Comparison of ENCODE assay signal across 17 mouse cellular contexts in genomic region chr7:75828536-75828935, GRCm38 (mm10). TPM values are rescaled to one million over a fixed set of nuclear protein-coding genes. Genes with fewer than 3 reads are reported as not detected.
DNase-seq lines count a peak whose midpoint lies in the region; ATAC-seq lines count a peak whose summit lies in the region.
"Had no signal": no experiment of that assay in that cellular context is flagged by ENCODE, and none has a peak within 500 bp of the region (broad histone marks: within the 10 kb centered on the region; RNA-seq: fewer than 3 reads in every experiment).

No protein-coding gene starts in this region.

- 75% methylated on average over 5 of the region's 5 CpGs for WGBS in liver, embryonic 13.5 days (ENCODE audit: insufficient replicate concordance)
- 77% methylated on average over 5 of the region's 5 CpGs for WGBS in liver, embryonic 11.5 days
- 65% methylated on average over 5 of the region's 5 CpGs for WGBS in liver, embryonic 15.5 days (ENCODE audit: insufficient replicate concordance)

- peaks cover 68% of the 10 kb centered on the region for H3K4me1 ChIP-seq in liver, embryonic 13.5 days (replicated peaks)
- H3K4me1 ChIP-seq in liver, embryonic 11.5 days (replicated peaks; ENCODE audit: control insufficient read depth, insufficient read depth, low read length): peaks cover 22% of the 10 kb centered on the region
- peaks cover 53% of the 10 kb centered on the region for H3K4me1 ChIP-seq in liver, embryonic 15.5 days (replicated peaks)
- H3K4me1 ChIP-seq: embryonic facial prominence, embryonic 13.5 days; forebrain, embryonic 12.5 days; forebrain, embryonic 15.5 days had no signal

- no peak overlapping the region for H3K9ac ChIP-seq in liver, embryonic 13.5 days
- H3K9ac ChIP-seq in liver, embryonic 11.5 days (ENCODE audit: low read depth, low read length): no peak overlapping the region
- no peak overlapping the region for H3K9ac ChIP-seq in liver, embryonic 15.5 days
- H3K9ac ChIP-seq: embryonic facial prominence, embryonic 13.5 days; forebrain, embryonic 12.5 days; forebrain, embryonic 15.5 days; heart, embryonic 12.5 days; heart, embryonic 15.5 days; hindbrain, embryonic 13.5 days; intestine, embryonic 15.5 days had no signal

- peak; percentile 15 for DNase-seq in adrenal gland, postnatal 14 days
- no peak for DNase-seq in adrenal gland, postnatal 10 days
- no peak for DNase-seq in liver, embryonic 13.5 days
- DNase-seq in liver, embryonic 11.5 days (ENCODE audit: low spot score): no peak
- DNase-seq in gastrocnemius, postnatal 14 days: no peak
- DNase-seq in right cerebral cortex, postnatal 10 days (ENCODE audit: low spot score in 2 of 2): no peak

- H3K27me3 ChIP-seq in liver, embryonic 13.5 days: no peaks in the 10 kb centered on the region
- no peaks in the 10 kb centered on the region for H3K27me3 ChIP-seq in liver, embryonic 11.5 days (replicated peaks; ENCODE audit: control insufficient read depth, insufficient read depth, low read length)
- H3K27me3 ChIP-seq in liver, embryonic 15.5 days: no peaks in the 10 kb centered on the region
- H3K27me3 ChIP-seq: embryonic facial prominence, embryonic 13.5 days; forebrain, embryonic 12.5 days; forebrain, embryonic 15.5 days; heart, embryonic 12.5 days; heart, embryonic 15.5 days; hindbrain, embryonic 13.5 days; intestine, embryonic 15.5 days had no signal

- no peak overlapping the region for H3K4me2 ChIP-seq in liver, embryonic 13.5 days
- H3K4me2 ChIP-seq in liver, embryonic 11.5 days: no peak overlapping the region
- no peak overlapping the region for H3K4me2 ChIP-seq in liver, embryonic 15.5 days
- H3K4me2 ChIP-seq: embryonic facial prominence, embryonic 13.5 days; forebrain, embryonic 12.5 days; forebrain, embryonic 15.5 days; heart, embryonic 12.5 days; heart, embryonic 15.5 days; hindbrain, embryonic 13.5 days; intestine, embryonic 15.5 days had no signal

- H3K27ac ChIP-seq in liver, embryonic 13.5 days: peak overlapping the region; percentile 93
- H3K27ac ChIP-seq in liver, embryonic 11.5 days (ENCODE audit: low read depth, low read length): no peak overlapping the region
- peak overlapping the region; percentile 93 for H3K27ac ChIP-seq in liver, embryonic 15.5 days (replicated peaks)
- H3K27ac ChIP-seq: embryonic facial prominence, embryonic 10.5 days; embryonic facial prominence, embryonic 13.5 days; forebrain, embryonic 12.5 days; forebrain, embryonic 15.5 days; heart, embryonic 15.5 days; hindbrain, embryonic 10.5 days; hindbrain, embryonic 13.5 days; intestine, embryonic 15.5 days had no signal

- H3K36me3 ChIP-seq in liver, embryonic 13.5 days: no peaks in the 10 kb centered on the region
- H3K36me3 ChIP-seq in liver, embryonic 11.5 days (ENCODE audit: control insufficient read depth, insufficient read depth, low read length): no peaks in the 10 kb centered on the region
- H3K36me3 ChIP-seq in liver, embryonic 15.5 days (replicated peaks): no peaks in the 10 kb centered on the region
- H3K36me3 ChIP-seq: embryonic facial prominence, embryonic 10.5 days; embryonic facial prominence, embryonic 13.5 days; forebrain, embryonic 12.5 days; forebrain, embryonic 15.5 days; heart, embryonic 12.5 days; heart, embryonic 15.5 days; hindbrain, embryonic 10.5 days; hindbrain, embryonic 13.5 days; intestine, embryonic 15.5 days had no signal

- intact Hi-C loops in gastrocnemius, postnatal 14 days (cut with DNase I; ENCODE audit: low total_unique reads): loop anchor here (2.0 to 10.0 kb wide), 2 partner anchors 52 to 84 kb away; no protein-coding TSS in a partner anchor

- no peak for ATAC-seq in liver, embryonic 13.5 days (ENCODE audit: low read depth)
- ATAC-seq in liver, embryonic 11.5 days (replicated peaks; ENCODE audit: low FRiP score): no peak
- ATAC-seq in liver, embryonic 15.5 days (ENCODE audit: insufficient read depth): no peak

- H3K4me3 ChIP-seq in liver, embryonic 13.5 days (replicated peaks): no peak overlapping the region
- H3K4me3 ChIP-seq in liver, embryonic 11.5 days (ENCODE audit: low read depth, low read length): no peak overlapping the region
- H3K4me3 ChIP-seq in liver, embryonic 15.5 days (replicated peaks): no peak overlapping the region
- H3K4me3 ChIP-seq: embryonic facial prominence, embryonic 10.5 days; embryonic facial prominence, embryonic 13.5 days; erythroblast, embryonic 14.5 days; forebrain, embryonic 12.5 days; forebrain, embryonic 15.5 days; heart, embryonic 12.5 days; heart, embryonic 15.5 days; hindbrain, embryonic 10.5 days; hindbrain, embryonic 13.5 days; intestine, embryonic 15.5 days had no signal

- H3K9me3 ChIP-seq in liver, embryonic 13.5 days (replicated peaks): no peaks in the 10 kb centered on the region
- H3K9me3 ChIP-seq in liver, embryonic 11.5 days (ENCODE audit: control insufficient read depth, low read length): no peaks in the 10 kb centered on the region
- no peaks in the 10 kb centered on the region for H3K9me3 ChIP-seq in liver, embryonic 15.5 days (replicated peaks)
- H3K9me3 ChIP-seq: embryonic facial prominence, embryonic 10.5 days; embryonic facial prominence, embryonic 13.5 days; forebrain, embryonic 12.5 days; forebrain, embryonic 15.5 days; heart, embryonic 12.5 days; heart, embryonic 15.5 days; hindbrain, embryonic 10.5 days; hindbrain, embryonic 13.5 days; intestine, embryonic 15.5 days had no signal

RNA-seq across cellular contexts. Expression of gene Klhl25, which starts 19.6 kb away (rescaled TPM):
- 12.5 and 14.3 TPM in 2 replicates for total RNA-seq in adrenal gland, postnatal 14 days (2021)
- total RNA-seq in adrenal gland, postnatal 10 days (2021): 10 to 100 TPM; 21.0 to 22.4 TPM
- 10.3 and 11.3 TPM in 2 replicates for polyA plus RNA-seq in liver, embryonic 13.5 days (2015; fragmentation: Nextera tagmentation; extraction: Ambion mirVana)
- 11.6 and 12.9 TPM in 2 replicates for polyA plus RNA-seq in liver, embryonic 11.5 days (2014; fragmentation: Nextera tagmentation; extraction: Ambion mirVana)
- polyA plus RNA-seq in liver, embryonic 15.5 days (2015; fragmentation: Nextera tagmentation; extraction: Ambion mirVana): 15.5 and 19.8 TPM in 2 replicates
- total RNA-seq in gastrocnemius, postnatal 14 days (2021): 1 to 10 TPM; 2.8 to 3.5 TPM
